Mouse (Mus musculus): ENCODE measurements at regions not wholly inside any gene's neighbourhood (a gene's known extent, or its start where the extent isn't known, plus 50 kb on each side); places are given as distances from the start of the nearest gene placed in this dataset.

DNA sequence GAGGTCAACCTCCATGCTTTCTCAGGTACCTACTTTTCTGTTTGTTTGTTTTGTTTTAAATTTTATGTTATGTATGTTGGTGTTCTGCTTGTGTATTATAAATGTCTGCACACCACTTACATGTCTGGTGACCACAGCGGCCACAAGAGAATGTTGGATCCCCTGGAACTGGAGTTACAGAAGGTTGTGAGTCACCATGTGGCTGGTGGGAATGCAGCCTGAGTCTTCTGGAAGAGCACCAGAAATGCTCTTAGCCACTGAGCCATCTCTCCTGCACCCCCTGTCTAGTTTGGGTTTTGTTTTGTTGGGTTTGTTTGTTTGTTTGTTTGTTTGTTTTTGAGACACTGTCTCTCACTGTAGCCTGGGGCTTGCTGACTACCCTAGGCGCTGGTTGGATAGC lies 52.6 kb upstream of the Tln2 start:
- TF ChIP-seq GATA1 (IDR thresholded peaks at IDR 0.05; ENCODE audit: low read length) (no peak), TAL1 (IDR thresholded peaks at IDR 0.05; ENCODE audit: low read length) (no peak)
